Mouse (Mus musculus): ENCODE results near the gene Rrp12. TPM values are rescaled to one million over a fixed set of nuclear protein-coding genes. Genes with fewer than 3 reads are reported as not detected.

Rrp12 gene
- total RNA-seq, 1 experiment, result 48.6 TPM

GRCm38 (mm10) chr19:41896319-41896711, 342 bp upstream of the Rrp12 start:
- H3K9ac ChIP-seq (ENCODE audit: insufficient read depth, low read depth, low read length, poor library complexity, severe bottlenecking), result peak overlapping the region; percentile 34; the same call in 1 of the 2 replicates
- H3K36me3 ChIP-seq (ENCODE audit: control insufficient read depth, insufficient read depth, low read length, poor library complexity, severe bottlenecking), result peaks cover 10% of the 10 kb centered on the region
- no peak overlapping the region for H3K27ac ChIP-seq (ENCODE audit: insufficient read depth, low read depth, low read length, poor library complexity, severe bottlenecking)
- H3K4me3 ChIP-seq (ENCODE audit: insufficient read depth in 1 of 2, low read depth in 1 of 2, low read length in 2 of 2, poor library complexity in 1 of 2, severe bottlenecking in 1 of 2), result peak overlapping the region; percentile 77 to 88
- no peaks in the 10 kb centered on the region; a peak in 1 of 4 replicates for H3K4me1 ChIP-seq (ENCODE audit: control insufficient read depth in 2 of 2, insufficient read depth in 2 of 2, low read length in 2 of 2, poor library complexity in 1 of 2)
- in situ Hi-C loops (cut with MboI; ENCODE audit: low sequenced_read_pairs in 2 of 2, unreplicated experiment in 2 of 2), result no loop called here
- TF ChIP-seq ZNF384 (IDR thresholded peaks at IDR 0.05; ENCODE audit: low read depth, low read length), result no peak
- peak; percentile 7; the same call in 1 of the 2 replicates for TF ChIP-seq HCFC1 (IDR thresholded peaks at IDR 0.05; ENCODE audit: borderline replicate concordance, insufficient read depth, low read length)
- no peaks in the 10 kb centered on the region for H3K9me3 ChIP-seq (ENCODE audit: control insufficient read depth, insufficient read depth, low read depth, low read length)
- DNase-seq (ENCODE audit: low read depth, low spot score), result no peak

- Histone ChIP-seq H3K9ac (ENCODE audit: insufficient read depth, low read depth, low read length, poor library complexity, severe bottlenecking) (peak overlapping the region; percentile 88; the same call in 1 of the 2 replicates), H3K27ac (ENCODE audit: insufficient read depth, low read depth, low read length, poor library complexity, severe bottlenecking) (no peak overlapping the region), H3K9me3 (ENCODE audit: control insufficient read depth, insufficient read depth, low read depth, low read length) (no peaks in the 10 kb centered on the region), H3K4me3 (ENCODE audit: insufficient read depth in 1 of 2, low read depth in 1 of 2, low read length in 2 of 2, poor library complexity in 1 of 2, severe bottlenecking in 1 of 2) (peak overlapping the region; percentile 77 to 88; a peak in 3 of 4 replicates), H3K36me3 (ENCODE audit: control insufficient read depth, insufficient read depth, low read length, poor library complexity, severe bottlenecking) (peaks cover 19% of the 10 kb centered on the region), H3K4me1 (ENCODE audit: control insufficient read depth in 2 of 2, insufficient read depth in 2 of 2, low read length in 2 of 2, poor library complexity in 1 of 2) (no peaks in the 10 kb centered on the region; a peak in 1 of 4 replicates)
- TF ChIP-seq MAFK (IDR thresholded peaks at IDR 0.05; ENCODE audit: insufficient read depth, low read depth, low read length) (no peak), ZNF384 (IDR thresholded peaks at IDR 0.05; ENCODE audit: low read depth, low read length) (no peak), CHD2 (IDR thresholded peaks at IDR 0.05; ENCODE audit: low read depth, low read length) (no peak), HCFC1 (IDR thresholded peaks at IDR 0.05; ENCODE audit: borderline replicate concordance, insufficient read depth, low read length) (no peak), ZC3H11A (IDR thresholded peaks at IDR 0.05; ENCODE audit: borderline replicate concordance, low read depth, low read length) (no peak)
- in situ Hi-C loops (cut with MboI; ENCODE audit: low sequenced_read_pairs in 2 of 2, unreplicated experiment in 2 of 2), result no loop called here
- no peak for DNase-seq (ENCODE audit: low read depth, low spot score)
Observed at GRCm38 (mm10) chr19:41894959-41895358, 1.0 kb downstream of the Rrp12 start.

GRCm38 (mm10) chr19:41888191-41888590, 7.8 kb downstream of the Rrp12 start:
- peaks cover 70% of the 10 kb centered on the region for H3K36me3 ChIP-seq (ENCODE audit: control insufficient read depth, insufficient read depth, low read length, poor library complexity, severe bottlenecking)
- H3K4me1 ChIP-seq (ENCODE audit: control insufficient read depth in 2 of 2, insufficient read depth in 2 of 2, low read length in 2 of 2, poor library complexity in 1 of 2), result peaks cover 0 to 4% of the 10 kb centered on the region in 2 experiments; a peak in 1 of 4 replicates
- no peak overlapping the region for H3K4me3 ChIP-seq (ENCODE audit: insufficient read depth in 1 of 2, low read depth in 1 of 2, low read length in 2 of 2, poor library complexity in 1 of 2, severe bottlenecking in 1 of 2)
- no peak overlapping the region for H3K9ac ChIP-seq (ENCODE audit: insufficient read depth, low read depth, low read length, poor library complexity, severe bottlenecking)
- no peak overlapping the region for H3K27ac ChIP-seq (ENCODE audit: insufficient read depth, low read depth, low read length, poor library complexity, severe bottlenecking)
- no peak for DNase-seq (ENCODE audit: low read depth, low spot score)
- in situ Hi-C loops (cut with MboI; ENCODE audit: low sequenced_read_pairs in 2 of 2, unreplicated experiment in 2 of 2), result no loop called here
- H3K9me3 ChIP-seq (ENCODE audit: control insufficient read depth, insufficient read depth, low read depth, low read length), result no peaks in the 10 kb centered on the region
- no peak for TF ChIP-seq ZC3H11A (IDR thresholded peaks at IDR 0.05; ENCODE audit: borderline replicate concordance, low read depth, low read length)
- TF ChIP-seq ZNF384 (IDR thresholded peaks at IDR 0.05; ENCODE audit: low read depth, low read length), result no peak

DNA sequence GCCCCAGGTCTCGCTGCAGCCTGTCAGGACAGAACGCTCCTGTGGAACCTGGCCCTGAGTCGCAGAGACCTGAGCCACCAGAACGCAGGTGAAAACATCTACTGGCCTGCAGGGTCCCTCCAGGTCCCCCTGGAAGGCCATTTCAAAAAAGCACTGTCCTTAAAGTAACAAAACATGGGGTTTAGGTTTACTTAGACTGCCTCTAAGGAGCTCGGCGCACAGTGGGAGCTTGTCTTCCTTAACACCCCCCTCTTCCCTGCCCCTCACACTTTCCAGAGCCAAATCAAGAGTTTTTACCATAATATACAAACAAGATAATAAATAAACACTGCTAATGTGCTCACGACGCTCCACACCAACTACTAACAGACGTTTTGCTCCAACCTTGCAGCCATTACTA, 12.1 kb downstream of the Rrp12 start:
- no peak overlapping the region for H3K9ac ChIP-seq (ENCODE audit: insufficient read depth, low read depth, low read length, poor library complexity, severe bottlenecking)
- H3K4me3 ChIP-seq (ENCODE audit: insufficient read depth in 1 of 2, low read depth in 1 of 2, low read length in 2 of 2, poor library complexity in 1 of 2, severe bottlenecking in 1 of 2), result no peak overlapping the region
- H3K36me3 ChIP-seq (ENCODE audit: control insufficient read depth, insufficient read depth, low read length, poor library complexity, severe bottlenecking), result peaks cover 69% of the 10 kb centered on the region
- peaks cover 0 to 4% of the 10 kb centered on the region in 2 experiments; a peak in 1 of 4 replicates for H3K4me1 ChIP-seq (ENCODE audit: control insufficient read depth in 2 of 2, insufficient read depth in 2 of 2, low read length in 2 of 2, poor library complexity in 1 of 2)
- in situ Hi-C loops (cut with MboI; ENCODE audit: low sequenced_read_pairs in 2 of 2, unreplicated experiment in 2 of 2), result no loop called here
- no peaks in the 10 kb centered on the region for H3K9me3 ChIP-seq (ENCODE audit: control insufficient read depth, insufficient read depth, low read depth, low read length)
- no peak overlapping the region for H3K27ac ChIP-seq (ENCODE audit: insufficient read depth, low read depth, low read length, poor library complexity, severe bottlenecking)
- no peak for TF ChIP-seq ZNF384 (IDR thresholded peaks at IDR 0.05; ENCODE audit: low read depth, low read length)
- TF ChIP-seq MAFK (IDR thresholded peaks at IDR 0.05; ENCODE audit: insufficient read depth, low read depth, low read length), result no peak
- TF ChIP-seq CHD2 (IDR thresholded peaks at IDR 0.05; ENCODE audit: low read depth, low read length), result no peak
- no peak for TF ChIP-seq HCFC1 (IDR thresholded peaks at IDR 0.05; ENCODE audit: borderline replicate concordance, insufficient read depth, low read length)
- TF ChIP-seq ZC3H11A (IDR thresholded peaks at IDR 0.05; ENCODE audit: borderline replicate concordance, low read depth, low read length), result no peak
- DNase-seq (ENCODE audit: low read depth, low spot score), result no peak

DNA sequence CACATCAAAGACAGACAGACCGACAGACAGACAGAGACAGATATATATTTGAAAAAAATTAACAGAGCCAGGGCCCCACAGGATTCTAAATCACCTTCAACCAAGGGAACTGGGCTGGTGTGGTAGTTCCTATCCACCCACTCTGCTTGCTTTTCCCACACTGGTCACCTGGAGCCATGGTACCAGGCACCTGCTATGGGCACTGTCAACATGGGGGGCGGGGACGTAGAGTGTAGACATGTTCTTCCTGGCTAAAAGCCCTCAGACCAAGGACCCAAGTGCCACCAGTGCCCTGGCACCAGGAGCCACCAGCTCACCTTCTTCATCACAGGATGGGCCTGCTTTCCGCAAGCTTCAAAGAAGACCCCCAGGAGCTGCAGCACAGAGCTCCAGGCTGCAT, 14.1 kb downstream of the Rrp12 start:
- Histone ChIP-seq H3K36me3 (ENCODE audit: control insufficient read depth, insufficient read depth, low read length, poor library complexity, severe bottlenecking) (peaks cover 64% of the 10 kb centered on the region), H3K9me3 (ENCODE audit: control insufficient read depth, insufficient read depth, low read depth, low read length) (no peaks in the 10 kb centered on the region), H3K27ac (ENCODE audit: insufficient read depth, low read depth, low read length, poor library complexity, severe bottlenecking) (no peak overlapping the region), H3K4me3 (ENCODE audit: insufficient read depth in 1 of 2, low read depth in 1 of 2, low read length in 2 of 2, poor library complexity in 1 of 2, severe bottlenecking in 1 of 2) (no peak overlapping the region), H3K9ac (ENCODE audit: insufficient read depth, low read depth, low read length, poor library complexity, severe bottlenecking) (no peak overlapping the region), H3K4me1 (ENCODE audit: control insufficient read depth in 2 of 2, insufficient read depth in 2 of 2, low read length in 2 of 2, poor library complexity in 1 of 2) (peaks cover 0 to 2% of the 10 kb centered on the region in 2 experiments; a peak in 1 of 4 replicates)
- TF ChIP-seq ZNF384 (IDR thresholded peaks at IDR 0.05; ENCODE audit: low read depth, low read length), result no peak
- TF ChIP-seq MAFK (IDR thresholded peaks at IDR 0.05; ENCODE audit: insufficient read depth, low read depth, low read length), result no peak
- no peak for TF ChIP-seq HCFC1 (IDR thresholded peaks at IDR 0.05; ENCODE audit: borderline replicate concordance, insufficient read depth, low read length)
- no peak for TF ChIP-seq CHD2 (IDR thresholded peaks at IDR 0.05; ENCODE audit: low read depth, low read length)
- no peak for TF ChIP-seq ZC3H11A (IDR thresholded peaks at IDR 0.05; ENCODE audit: borderline replicate concordance, low read depth, low read length)
- in situ Hi-C loops (cut with MboI; ENCODE audit: low sequenced_read_pairs in 2 of 2, unreplicated experiment in 2 of 2), result no loop called here
- DNase-seq (ENCODE audit: low read depth, low spot score), result no peak

Measured in ES-E14 (cell line).